In the genomic region with DNA sequence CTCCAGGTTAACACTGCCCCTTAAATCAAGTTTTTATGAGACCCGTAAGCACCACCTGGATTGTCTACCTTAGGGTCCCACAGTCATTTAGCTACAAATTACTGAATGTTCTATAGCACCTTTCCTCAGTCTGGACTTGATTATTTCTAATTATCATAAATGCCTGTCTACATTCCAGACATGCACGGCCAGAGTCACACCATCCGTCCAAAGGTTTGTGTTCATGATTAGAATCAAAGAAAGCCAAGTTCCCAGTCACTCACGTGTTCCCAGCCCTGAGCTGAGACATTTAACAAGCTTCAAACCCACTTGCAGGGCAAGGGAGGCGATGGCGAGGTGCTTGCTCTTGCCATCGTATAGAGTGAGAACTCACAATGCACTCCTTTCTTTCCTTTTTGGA, we compare ENCODE assay signal across 20 mouse cellular contexts.
DNase-seq lines count a peak whose midpoint lies in the region; ATAC-seq and TF ChIP-seq lines count a peak whose summit lies in the region.
"Had no signal": no experiment of that assay in that cellular context is flagged by ENCODE, and none has a peak within 500 bp of the region (broad histone marks: within the 10 kb centered on the region; RNA-seq: fewer than 3 reads in every experiment).

No protein-coding gene starts in this region.

- no peak overlapping the region for H3K27ac ChIP-seq in kidney, adult 2 months (ENCODE audit: insufficient read depth, low read depth, low read length)
- H3K27ac ChIP-seq in limb, embryonic 11.5 days (replicated peaks; ENCODE audit: low read depth, low read length): no peak overlapping the region
- H3K27ac ChIP-seq: embryonic facial prominence, embryonic 12.5 days; hindbrain, embryonic 12.5 days; liver, embryonic 13.5 days; midbrain, embryonic 13.5 days had no signal

- H3K4me3 ChIP-seq in kidney, adult 2 months (ENCODE audit: insufficient read depth, low read depth, low read length): no peak overlapping the region
- no peak overlapping the region for H3K4me3 ChIP-seq in limb, embryonic 11.5 days (ENCODE audit: low read depth, low read length)
- H3K4me3 ChIP-seq: embryonic facial prominence, embryonic 12.5 days; hindbrain, embryonic 12.5 days; liver, embryonic 13.5 days; midbrain, embryonic 13.5 days had no signal

- no peak overlapping the region for H3K4me2 ChIP-seq in limb, embryonic 11.5 days (ENCODE audit: low read depth, severe bottlenecking)
- H3K4me2 ChIP-seq: embryonic facial prominence, embryonic 12.5 days; hindbrain, embryonic 12.5 days; liver, embryonic 13.5 days; midbrain, embryonic 13.5 days had no signal

- peak; percentile 61 for DNase-seq in forelimb bud, embryonic 11.5 days (ENCODE audit: low read depth, low spot score)
- peak; percentile 75 for DNase-seq in kidney, adult 2 months
- DNase-seq in kidney, postnatal 10 days: peak; percentile 22
- DNase-seq in limb, embryonic 11.5 days (ENCODE audit: low spot score): peak; percentile 53
- no peak for DNase-seq in layer of hippocampus, postnatal 10 days (ENCODE audit: low spot score in 2 of 2)
- DNase-seq in retina, postnatal 1 day: no peak
- DNase-seq: adrenal gland, postnatal 25 days; B cell, adult 2 months; cerebellum, adult 8-10 months; cerebellum, postnatal 36 days; liver, embryonic 13.5 days; lung, adult 2 months; lung, postnatal 14 days; spleen, adult 18-20 months had no signal

- no peaks in the 10 kb centered on the region for H3K36me3 ChIP-seq in kidney, adult 2 months (ENCODE audit: control insufficient read depth, insufficient read depth, low read length)
- H3K36me3 ChIP-seq in limb, embryonic 11.5 days (ENCODE audit: control insufficient read depth, insufficient read depth, low read length): no peaks in the 10 kb centered on the region
- H3K36me3 ChIP-seq: embryonic facial prominence, embryonic 12.5 days; hindbrain, embryonic 12.5 days; liver, embryonic 13.5 days; midbrain, embryonic 13.5 days had no signal

- H3K27me3 ChIP-seq in kidney, adult 2 months (replicated peaks; ENCODE audit: control insufficient read depth, insufficient read depth, low read length): no peaks in the 10 kb centered on the region
- H3K27me3 ChIP-seq in limb, embryonic 11.5 days (ENCODE audit: control insufficient read depth, insufficient read depth, low read length): peaks cover 3% of the 10 kb centered on the region; the same call in 1 of the 2 replicates
- H3K27me3 ChIP-seq: embryonic facial prominence, embryonic 12.5 days; hindbrain, embryonic 12.5 days; liver, embryonic 13.5 days had no signal

- H3K9ac ChIP-seq in limb, embryonic 11.5 days (ENCODE audit: low read length): no peak overlapping the region
- H3K9ac ChIP-seq: embryonic facial prominence, embryonic 12.5 days; hindbrain, embryonic 12.5 days; liver, embryonic 13.5 days; midbrain, embryonic 13.5 days had no signal

- no peak for TF ChIP-seq CTCF in kidney, adult 2 months (conservative IDR thresholded peaks at IDR 0.05; ENCODE audit: insufficient read depth, insufficient read length, low read depth, low read length)

- H3K4me1 ChIP-seq in kidney, adult 2 months (ENCODE audit: control insufficient read depth, insufficient read depth, low read length): peaks cover 3% of the 10 kb centered on the region; the same call in 1 of the 2 replicates
- peaks cover 12% of the 10 kb centered on the region for H3K4me1 ChIP-seq in limb, embryonic 11.5 days (ENCODE audit: control insufficient read depth, insufficient read depth, low read length)
- H3K4me1 ChIP-seq: embryonic facial prominence, embryonic 12.5 days; hindbrain, embryonic 12.5 days; liver, embryonic 13.5 days; midbrain, embryonic 13.5 days had no signal

- H3K9me3 ChIP-seq in limb, embryonic 11.5 days (ENCODE audit: control insufficient read depth, low read length): no peaks in the 10 kb centered on the region; the same call in 1 of the 2 replicates
- H3K9me3 ChIP-seq: embryonic facial prominence, embryonic 12.5 days; hindbrain, embryonic 12.5 days; liver, embryonic 13.5 days; midbrain, embryonic 13.5 days had no signal

- TF ChIP-seq POLR2A in kidney, adult 2 months (IDR thresholded peaks at IDR 0.05; ENCODE audit: low read depth, low read length): no peak

- WGBS in kidney, adult 2 months: 37% methylated on average over 7 of the region's 7 CpGs
- WGBS in limb, embryonic 11.5 days: 12% methylated on average over 7 of the region's 7 CpGs

- ATAC-seq in limb, embryonic 11.5 days (ENCODE audit: insufficient number of reproducible peaks, low FRiP score, low TSS enrichment, low read depth): peak; percentile 79
- no peak for ATAC-seq in CD4-positive, CD25-positive, alpha-beta regulatory T cell, adult 4 months
- ATAC-seq: activated CD4-positive, CD25-positive, alpha-beta regulatory T cell, adult 4 months; inflammation-experienced regulatory T-cells, adult 6 months; midbrain, embryonic 13.5 days had no signal

Comparison
In these comparisons a context has a peak if more than half of its experiments do, and no peak if none do; other contexts are left out.
1. DNase-seq: peak in forelimb bud, embryonic 11.5 days (single experiment), kidney, adult 2 months (single experiment), kidney, postnatal 10 days (single experiment) and limb, embryonic 11.5 days (single experiment); none in layer of hippocampus, postnatal 10 days (0 of 2) and retina, postnatal 1 day (single experiment).